Mouse (Mus musculus) gastrocnemius, postnatal 14 days (tissue): ENCODE data around the gene Serpinb11. TPM values are rescaled to one million over a fixed set of nuclear protein-coding genes. Genes with fewer than 3 reads are reported as not detected.

Experiments
- total RNA-seq, 2 experiments: library from RNA; stranded (reverse); gene quantifications; 2 replicates each; pipeline ENCODE4 v1.2.3; 2021

Gene Serpinb11
- total RNA-seq, 2 experiments from 2014 or later = not detected

Other genes with a start within 250 kb of the Serpinb11 start
- gene Serpinb3b, start 82.8 kb upstream of the Serpinb11 start, total RNA-seq = not detected
- not detected for gene Serpinb3c, start 82.8 kb upstream of the Serpinb11 start, total RNA-seq
- gene Serpinb7, start 38.5 kb downstream of the Serpinb11 start, total RNA-seq = not detected
- not detected for gene Serpinb2, start 150.2 kb downstream of the Serpinb11 start, total RNA-seq
- 1 to 10 TPM; 1.8 to 4.6 TPM for gene Serpinb8, start 228.8 kb downstream of the Serpinb11 start, total RNA-seq